Mouse (Mus musculus): Measurements from ENCODE around the gene Adgrl1. TPM values are rescaled to one million over a fixed set of nuclear protein-coding genes. Genes with fewer than 3 reads are reported as not detected.

The Adgrl1 gene
- polyA plus RNA-seq, 1 experiment = 1.6 TPM

- Histone ChIP-seq H3K4me3 (ENCODE audit: insufficient read depth, low read depth, low read length) (no peak overlapping the region), H3K4me1 (ENCODE audit: control insufficient read depth, insufficient read depth, insufficient read length, low read length) (no peaks in the 10 kb centered on the region), H3K27ac (replicated peaks; ENCODE audit: low read depth, low read length) (no peak overlapping the region)
Observed at GRCm38 (mm10) chr8:83921558-83921957, 21.7 kb downstream of the Adgrl1 start.

- no peak overlapping the region for H3K27ac ChIP-seq (replicated peaks; ENCODE audit: low read depth, low read length)
- no peaks in the 10 kb centered on the region for H3K4me1 ChIP-seq (ENCODE audit: control insufficient read depth, insufficient read depth, insufficient read length, low read length)
- H3K4me3 ChIP-seq (ENCODE audit: insufficient read depth, low read depth, low read length) = no peak overlapping the region
Observed at GRCm38 (mm10) chr8:83922727-83923126, 22.8 kb downstream of the Adgrl1 start.

GRCm38 (mm10) chr8:83924585-83924984 is 24.7 kb downstream of the Adgrl1 start:
- H3K4me3 ChIP-seq (ENCODE audit: insufficient read depth, low read depth, low read length) = no peak overlapping the region
- no peak overlapping the region for H3K27ac ChIP-seq (replicated peaks; ENCODE audit: low read depth, low read length)
- H3K4me1 ChIP-seq (ENCODE audit: control insufficient read depth, insufficient read depth, insufficient read length, low read length) = no peaks in the 10 kb centered on the region

- H3K4me1 ChIP-seq (ENCODE audit: control insufficient read depth, insufficient read depth, insufficient read length, low read length) = no peaks in the 10 kb centered on the region
- H3K27ac ChIP-seq (replicated peaks; ENCODE audit: low read depth, low read length) = no peak overlapping the region
- H3K4me3 ChIP-seq (ENCODE audit: insufficient read depth, low read depth, low read length) = no peak overlapping the region
Observed at GRCm38 (mm10) chr8:83926266-83926665, 26.4 kb downstream of the Adgrl1 start.

- H3K27ac ChIP-seq (replicated peaks; ENCODE audit: low read depth, low read length) = no peak overlapping the region
- H3K4me3 ChIP-seq (ENCODE audit: insufficient read depth, low read depth, low read length) = no peak overlapping the region
- no peaks in the 10 kb centered on the region for H3K4me1 ChIP-seq (ENCODE audit: control insufficient read depth, insufficient read depth, insufficient read length, low read length)
Observed at GRCm38 (mm10) chr8:83934222-83934621, 34.3 kb downstream of the Adgrl1 start.

- no peak overlapping the region for H3K27ac ChIP-seq (replicated peaks; ENCODE audit: low read depth, low read length)
- H3K4me1 ChIP-seq (ENCODE audit: control insufficient read depth, insufficient read depth, insufficient read length, low read length) = no peaks in the 10 kb centered on the region
- H3K4me3 ChIP-seq (ENCODE audit: insufficient read depth, low read depth, low read length) = no peak overlapping the region
Observed at GRCm38 (mm10) chr8:83934994-83935393, 35.1 kb downstream of the Adgrl1 start.

- Histone ChIP-seq H3K4me3 (ENCODE audit: insufficient read depth, low read depth, low read length) (no peak overlapping the region), H3K4me1 (ENCODE audit: control insufficient read depth, insufficient read depth, insufficient read length, low read length) (no peaks in the 10 kb centered on the region), H3K27ac (replicated peaks; ENCODE audit: low read depth, low read length) (no peak overlapping the region)
Observed at GRCm38 (mm10) chr8:83935435-83935834, 35.5 kb downstream of the Adgrl1 start.

GRCm38 (mm10) chr8:83937645-83938044 is 37.7 kb downstream of the Adgrl1 start:
- Histone ChIP-seq H3K27ac (replicated peaks; ENCODE audit: low read depth, low read length) (no peak overlapping the region), H3K4me3 (ENCODE audit: insufficient read depth, low read depth, low read length) (no peak overlapping the region), H3K4me1 (ENCODE audit: control insufficient read depth, insufficient read depth, insufficient read length, low read length) (no peaks in the 10 kb centered on the region)

GRCm38 (mm10) chr8:83938330-83938729 is 38.4 kb downstream of the Adgrl1 start:
- Histone ChIP-seq H3K4me3 (ENCODE audit: insufficient read depth, low read depth, low read length) (no peak overlapping the region), H3K27ac (replicated peaks; ENCODE audit: low read depth, low read length) (no peak overlapping the region), H3K4me1 (ENCODE audit: control insufficient read depth, insufficient read depth, insufficient read length, low read length) (no peaks in the 10 kb centered on the region)

GRCm38 (mm10) chr8:83941066-83941677 is 41.3 kb downstream of the Adgrl1 start:
- no peaks in the 10 kb centered on the region for H3K4me1 ChIP-seq (ENCODE audit: control insufficient read depth, insufficient read depth, insufficient read length, low read length)
- H3K27ac ChIP-seq (replicated peaks; ENCODE audit: low read depth, low read length) = no peak overlapping the region

GRCm38 (mm10) chr8:83942446-83942845 is 42.5 kb downstream of the Adgrl1 start:
- Histone ChIP-seq H3K4me1 (ENCODE audit: control insufficient read depth, insufficient read depth, insufficient read length, low read length) (no peaks in the 10 kb centered on the region), H3K4me3 (ENCODE audit: insufficient read depth, low read depth, low read length) (no peak overlapping the region), H3K27ac (replicated peaks; ENCODE audit: low read depth, low read length) (no peak overlapping the region)

More at GRCm38 (mm10) chr8:83941066-83941677, 41.3 kb downstream of the Adgrl1 start:
- no peak overlapping the region for H3K4me3 ChIP-seq (ENCODE audit: insufficient read depth, low read depth, low read length)

GRCm38 (mm10) chr8:83945540-83945939 is 45.6 kb downstream of the Adgrl1 start:
- Histone ChIP-seq H3K4me3 (ENCODE audit: insufficient read depth, low read depth, low read length) (no peak overlapping the region), H3K4me1 (ENCODE audit: control insufficient read depth, insufficient read depth, insufficient read length, low read length) (no peaks in the 10 kb centered on the region)

GRCm38 (mm10) chr8:83954749-83955105 is 54.8 kb downstream of the Adgrl1 start:
- H3K4me1 ChIP-seq (ENCODE audit: control insufficient read depth, insufficient read depth, insufficient read length, low read length) = no peaks in the 10 kb centered on the region
- no peak overlapping the region for H3K27ac ChIP-seq (replicated peaks; ENCODE audit: low read depth, low read length)
- H3K4me3 ChIP-seq (ENCODE audit: insufficient read depth, low read depth, low read length) = peak overlapping the region; percentile 61

More at GRCm38 (mm10) chr8:83945540-83945939, 45.6 kb downstream of the Adgrl1 start:
- no peak overlapping the region for H3K27ac ChIP-seq (replicated peaks; ENCODE audit: low read depth, low read length)

- Histone ChIP-seq H3K4me3 (ENCODE audit: insufficient read depth, low read depth, low read length) (peak within 1 kb of the TSS; percentile 61), H3K27ac (replicated peaks; ENCODE audit: low read depth, low read length) (no peak within 1 kb of the TSS), H3K4me1 (ENCODE audit: control insufficient read depth, insufficient read depth, insufficient read length, low read length) (no peaks in the 10 kb centered on the region)
Observed at GRCm38 (mm10) chr8:83955106-83955957, 55.4 kb downstream of the Adgrl1 start, which contains the start of the genes Gm10644 and Asf1b. Gene Gm10644 (minus strand): TSS chr8:83955205. Gene Asf1b (plus strand): TSS chr8:83955507.

- Histone ChIP-seq H3K4me3 (ENCODE audit: insufficient read depth, low read depth, low read length) (peak overlapping the region; percentile 54), H3K4me1 (ENCODE audit: control insufficient read depth, insufficient read depth, insufficient read length, low read length) (no peaks in the 10 kb centered on the region), H3K27ac (replicated peaks; ENCODE audit: low read depth, low read length) (no peak overlapping the region)
Observed at GRCm38 (mm10) chr8:83955958-83956218, 56.0 kb downstream of the Adgrl1 start.

- H3K4me3 ChIP-seq (ENCODE audit: insufficient read depth, low read depth, low read length) = no peak overlapping the region
- H3K4me1 ChIP-seq (ENCODE audit: control insufficient read depth, insufficient read depth, insufficient read length, low read length) = no peaks in the 10 kb centered on the region
- no peak overlapping the region for H3K27ac ChIP-seq (replicated peaks; ENCODE audit: low read depth, low read length)
Observed at GRCm38 (mm10) chr8:83956789-83957188, 56.9 kb downstream of the Adgrl1 start.
